In the genomic region with DNA sequence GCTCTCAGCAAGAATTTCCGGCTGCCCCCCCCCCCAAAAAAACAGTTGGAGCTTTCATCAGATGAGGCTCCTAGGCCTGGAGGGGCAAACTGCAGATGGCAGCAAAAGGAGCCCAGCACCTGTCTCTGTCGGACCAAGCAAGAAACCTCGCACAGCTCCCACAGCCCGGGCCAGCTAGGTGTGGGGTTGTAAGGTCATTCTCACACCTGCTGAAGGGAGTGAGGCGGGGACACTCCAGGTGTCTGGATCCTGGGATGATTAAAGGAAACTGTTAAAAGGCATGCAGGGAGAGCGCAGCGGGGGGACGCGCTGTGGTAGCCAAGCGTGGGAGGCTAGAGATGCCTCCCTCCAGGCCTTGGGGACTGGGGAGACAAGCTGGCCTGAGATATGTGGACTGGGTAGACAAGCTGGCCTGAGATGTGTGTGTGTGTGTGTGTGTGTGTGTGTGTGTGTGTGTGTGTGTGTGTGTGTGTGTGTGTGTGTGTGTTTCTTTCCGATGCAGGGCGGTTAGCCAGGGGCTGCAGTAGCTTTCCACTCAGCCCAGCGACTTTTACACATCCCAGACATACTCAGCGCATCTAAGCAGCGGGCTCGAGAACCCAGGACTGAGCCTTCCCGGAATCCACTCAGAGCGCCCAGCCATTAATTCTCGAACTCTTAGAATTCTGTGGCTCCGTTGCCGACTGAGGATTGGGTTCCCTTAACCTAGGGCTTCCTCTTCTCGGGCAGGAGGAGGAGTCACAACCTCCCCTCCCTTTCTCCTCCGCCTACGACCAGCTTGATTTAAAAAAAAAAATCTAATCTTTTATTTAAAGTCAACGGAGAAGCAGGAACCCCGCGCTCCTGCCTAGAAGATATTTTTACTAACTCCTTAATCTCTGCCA, we compare ENCODE assay signal across 8 mouse cellular contexts. TPM values are rescaled to one million over a fixed set of nuclear protein-coding genes. Genes with fewer than 3 reads are reported as not detected.
DNase-seq lines count a peak whose midpoint lies in the region; ATAC-seq and TF ChIP-seq lines count a peak whose summit lies in the region.

No protein-coding gene starts in this region.

- H3K36me3 ChIP-seq in embryonic facial prominence, embryonic 10.5 days (replicated peaks), result no peaks in the 10 kb centered on the region
- no peaks in the 10 kb centered on the region for H3K36me3 ChIP-seq in heart, adult 2 months (ENCODE audit: control insufficient read depth, insufficient read depth, low read length)
- no peaks in the 10 kb centered on the region for H3K36me3 ChIP-seq in limb, embryonic 15.5 days
- no peaks in the 10 kb centered on the region for H3K36me3 ChIP-seq in midbrain, embryonic 15.5 days (replicated peaks)

- H3K79me2 ChIP-seq in heart, adult 2 months (replicated peaks; ENCODE audit: control insufficient read depth, insufficient read depth, low read length), result no peaks in the 10 kb centered on the region

- TF ChIP-seq CTCF in heart, adult 2 months (IDR thresholded peaks at IDR 0.05), result no peak

- H3K27me3 ChIP-seq in embryonic facial prominence, embryonic 10.5 days (replicated peaks; ENCODE audit: low read depth, poor library complexity, severe bottlenecking), result peaks cover 52% of the 10 kb centered on the region
- H3K27me3 ChIP-seq in heart, adult 2 months (ENCODE audit: control insufficient read depth, insufficient read depth, low read length), result no peaks in the 10 kb centered on the region
- no peaks in the 10 kb centered on the region; the same call in 1 of the 2 replicates for H3K27me3 ChIP-seq in limb, embryonic 15.5 days
- H3K27me3 ChIP-seq in midbrain, embryonic 15.5 days (replicated peaks), result no peaks in the 10 kb centered on the region

- peak overlapping the region; percentile 52 for H3K4me2 ChIP-seq in limb, embryonic 15.5 days
- H3K4me2 ChIP-seq in midbrain, embryonic 15.5 days, result peak overlapping the region; percentile 57

- no peaks in the 10 kb centered on the region for H3K9me3 ChIP-seq in embryonic facial prominence, embryonic 10.5 days
- no peaks in the 10 kb centered on the region for H3K9me3 ChIP-seq in limb, embryonic 15.5 days
- H3K9me3 ChIP-seq in midbrain, embryonic 15.5 days, result no peaks in the 10 kb centered on the region

- intact Hi-C loops in heart, adult 2 months (cut with DNase I), result no loop called here

- DNase-seq in 3134 (ENCODE audit: extremely low read depth, insufficient read length, low spot score), result peak; percentile 51
- peak; percentile 31 to 36 for DNase-seq in adrenal gland, adult 18-20 months (ENCODE audit: low spot score in 2 of 2)
- DNase-seq in embryonic facial prominence, embryonic 10.5 days (ENCODE audit: low spot score), result peak; percentile 27
- peak; percentile 54 to 67 for DNase-seq in heart, adult 2 months
- peak; percentile 56 for DNase-seq in kidney, adult 18-20 months
- DNase-seq in spleen, postnatal 10 days (ENCODE audit: low spot score in 2 of 2), result peak; percentile 20 to 48

- peaks cover 5% of the 10 kb centered on the region for H3K4me1 ChIP-seq in embryonic facial prominence, embryonic 10.5 days
- H3K4me1 ChIP-seq in heart, adult 2 months (ENCODE audit: control insufficient read depth, insufficient read depth, low read length), result no peaks in the 10 kb centered on the region
- no peaks in the 10 kb centered on the region for H3K4me1 ChIP-seq in limb, embryonic 15.5 days
- no peaks in the 10 kb centered on the region for H3K4me1 ChIP-seq in midbrain, embryonic 15.5 days

- WGBS in embryonic facial prominence, embryonic 10.5 days, result 18% methylated on average over 26 of the region's 27 CpGs
- WGBS in heart, adult 2 months, result 31% methylated on average over 25 of the region's 27 CpGs
- WGBS in limb, embryonic 15.5 days, result 20% methylated on average over 26 of the region's 27 CpGs
- 22% methylated on average over 25 of the region's 27 CpGs for WGBS in midbrain, embryonic 15.5 days

- no peak for ATAC-seq in limb, embryonic 15.5 days (ENCODE audit: insufficient number of reproducible peaks, low FRiP score, low TSS enrichment, low read depth)
- no peak for ATAC-seq in midbrain, embryonic 15.5 days (replicated peaks)

- peak overlapping the region; percentile 72 for H3K4me3 ChIP-seq in embryonic facial prominence, embryonic 10.5 days
- H3K4me3 ChIP-seq in heart, adult 2 months, result peak overlapping the region; percentile 55
- peak overlapping the region; percentile 61 for H3K4me3 ChIP-seq in limb, embryonic 15.5 days
- H3K4me3 ChIP-seq in midbrain, embryonic 15.5 days, result peak overlapping the region; percentile 67

- no peak for TF ChIP-seq EP300 in heart, adult 2 months (IDR thresholded peaks at IDR 0.05; ENCODE audit: insufficient read depth, low read depth, low read length)

- H3K27ac ChIP-seq in embryonic facial prominence, embryonic 10.5 days (replicated peaks), result peak overlapping the region; percentile 90
- H3K27ac ChIP-seq in heart, adult 2 months, result peak overlapping the region; percentile 90
- peak overlapping the region; percentile 89 for H3K27ac ChIP-seq in limb, embryonic 15.5 days
- 0 out of 2 replicates have a peak overlapping the region, but pooled peaks have one; percentile 90 for H3K27ac ChIP-seq in midbrain, embryonic 15.5 days

- peak overlapping the region; percentile 59 for H3K9ac ChIP-seq in heart, adult 2 months (ENCODE audit: low read depth, low read length)
- no peak overlapping the region for H3K9ac ChIP-seq in limb, embryonic 15.5 days
- H3K9ac ChIP-seq in midbrain, embryonic 15.5 days, result 0 out of 2 replicates have a peak overlapping the region, but pooled peaks have one; percentile 4

- TF ChIP-seq POLR2A in heart, adult 2 months (IDR thresholded peaks at IDR 0.05; ENCODE audit: insufficient read depth, low read depth, low read length), result 0 out of 2 replicates have a peak, but pooled peaks have one; percentile 13

RNA-seq across cellular contexts. Expression of gene Rps6ka3, which starts 44.1 kb away (rescaled TPM):
- total RNA-seq in adrenal gland, adult 18-20 months (2021), result 10 to 100 TPM; 50.6 to 69.6 TPM
- polyA plus RNA-seq in embryonic facial prominence, embryonic 10.5 days (2016; fragmentation: Nextera tagmentation; extraction: Ambion mirVana), result 6.7 and 7.0 TPM in 2 replicates
- total RNA-seq in heart, adult 2 months (2021), result 10 to 100 TPM; 30.7 to 33.3 TPM
- polyA plus RNA-seq in heart, adult 2 months (2012; rRNA removed), result 9.5 and 14.9 TPM in 2 replicates
- 5.0 and 7.0 TPM in 2 replicates for polyA plus RNA-seq in limb, embryonic 15.5 days (2015; fragmentation: Nextera tagmentation; extraction: Ambion mirVana)
- polyA plus RNA-seq in midbrain, embryonic 15.5 days (2015; fragmentation: Nextera tagmentation; extraction: Ambion mirVana), result 2.9 and 3.5 TPM in 2 replicates
